Mouse (Mus musculus) stomach, postnatal 0 days (tissue): ENCODE measurements at regions not wholly inside any gene's neighbourhood (a gene's known extent, or its start where the extent isn't known, plus 50 kb on each side); places are given as distances from the start of the nearest gene placed in this dataset.

Experiments
- ATAC-seq: fragments of 200-750 bp; cut with Nextera tagmentation; 2 replicates; pipeline ENCODE4 v1.8.0; 2017; ENCODE audit not compliant: low FRiP score, low TSS enrichment
- DNase-seq: peaks from one replicate; pipeline ENCODE4 v3.0.0-alpha.2; 2016; ENCODE audit warnings: low spot score
- H3K27ac ChIP-seq: fragments of 300-500 bp; sonication (generic); replicated peaks from 2 replicates; pipeline ENCODE4 v1.5.1; 2014; ENCODE audit warnings: mild to moderate bottlenecking, control low read depth
- H3K27me3 ChIP-seq: fragments of 300-500 bp; sonication (generic); 2 replicates; pipeline ENCODE4 v1.6.1; 2014; ENCODE audit warnings: low read length; ENCODE audit not compliant: control insufficient read depth, insufficient read depth
- H3K36me3 ChIP-seq: fragments of 300-500 bp; sonication (generic); 2 replicates; pipeline ENCODE4 v1.6.1; 2014; ENCODE audit warnings: low read length, mixed read lengths; ENCODE audit not compliant: control insufficient read depth, insufficient read depth
- H3K4me1 ChIP-seq: fragments of 300-500 bp; sonication (generic); replicated peaks from 2 replicates; pipeline ENCODE4 v1.6.1; 2014; ENCODE audit warnings: antibody characterized with exemption; ENCODE audit not compliant: control insufficient read depth, insufficient read depth
- H3K4me2 ChIP-seq: fragments of 300-500 bp; sonication (generic); replicated peaks from 2 replicates; pipeline ENCODE4 v1.6.1; 2014; ENCODE audit warnings: low read depth, mild to moderate bottlenecking, control low read depth, moderate library complexity
- H3K4me3 ChIP-seq: fragments of 300-500 bp; sonication (generic); 2 replicates; pipeline ENCODE4 v1.5.1; 2014; ENCODE audit warnings: low read depth, low read length, control low read depth
- H3K9ac ChIP-seq: fragments of 300-500 bp; sonication (generic); 2 replicates; pipeline ENCODE4 v1.6.1; 2014; ENCODE audit warnings: mild to moderate bottlenecking, low read length, control low read depth, mixed read lengths
- H3K9me3 ChIP-seq: fragments of 300-500 bp; sonication (generic); 2 replicates; pipeline ENCODE4 v1.6.1; 2016; ENCODE audit warnings: low read length; ENCODE audit not compliant: control insufficient read depth
- CTCF ChIP-seq: IDR thresholded peaks from 2 replicates; pipeline ENCODE4 v1.5.1; 2016; ENCODE audit warnings: antibody characterized with exemption, low read depth, mild to moderate bottlenecking, moderate library complexity
- EP300 ChIP-seq: optimal IDR thresholded peaks from 2 replicates; pipeline ENCODE3; 2016; ENCODE audit warnings: antibody characterized with exemption
- WGBS: fragments of 180-500 bp; shearing (Covaris S2); extraction: QIAGEN DNeasy Blood & Tissue Kit; methylation state at CpG from one replicate; pipeline ENCODE4 v1.1.7; 2014; 5-methylcytosine and 5-hydroxymethylcytosine counted together

GRCm38 (mm10) chrX:163847651-163848050 lies 61.2 kb upstream of the Ap1s2 start:
- no peak overlapping the region for H3K4me2 ChIP-seq
- no peaks in the 10 kb centered on the region for H3K27me3 ChIP-seq
- H3K36me3 ChIP-seq, result no peaks in the 10 kb centered on the region
- ATAC-seq, result no peak
- H3K4me3 ChIP-seq, result no peak overlapping the region
- 36% methylated on average over 3 of the region's 3 CpGs for WGBS
- no peaks in the 10 kb centered on the region for H3K9me3 ChIP-seq
- H3K9ac ChIP-seq, result no peak overlapping the region
- no peak for DNase-seq
- no peak overlapping the region for H3K27ac ChIP-seq
- no peaks in the 10 kb centered on the region for H3K4me1 ChIP-seq
- no peak for TF ChIP-seq CTCF
- TF ChIP-seq EP300, result no peak

DNA sequence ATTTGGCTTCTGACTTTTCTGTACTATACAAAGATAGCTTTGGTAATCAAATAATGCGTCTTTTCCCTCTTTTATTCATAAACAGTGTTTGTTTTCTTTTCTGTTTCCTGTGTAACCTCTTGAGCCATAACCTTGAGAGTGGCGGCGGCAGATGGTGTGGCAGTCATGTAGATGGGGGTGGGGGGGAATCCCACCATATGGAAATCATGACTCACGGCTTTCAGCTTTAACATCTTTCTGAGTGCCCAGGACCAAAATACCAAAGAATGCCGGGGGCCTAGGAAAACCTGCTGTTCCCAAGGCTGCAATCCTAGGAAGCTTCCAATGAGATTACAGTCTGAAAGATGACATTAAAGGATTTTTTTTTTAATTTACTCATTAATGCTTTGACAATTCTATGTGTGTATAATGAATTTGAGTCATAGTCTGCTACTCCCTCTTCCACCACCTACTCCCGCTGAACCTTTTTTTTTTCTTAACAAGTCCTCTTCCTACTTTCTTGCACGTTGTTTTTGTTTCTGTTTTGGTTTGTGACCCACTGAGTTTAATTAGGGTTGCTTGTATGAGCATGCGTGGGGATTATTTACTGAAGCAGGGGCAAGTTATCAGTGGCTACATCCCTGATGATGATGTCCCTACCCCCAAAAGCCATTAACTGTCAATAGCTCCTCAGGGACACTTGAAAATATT lies 60.2 kb upstream of the Ap1s2 start:
- H3K4me3 ChIP-seq, result no peak overlapping the region
- H3K9ac ChIP-seq, result no peak overlapping the region
- no peaks in the 10 kb centered on the region for H3K36me3 ChIP-seq
- DNase-seq (no peak), ATAC-seq (no peak)
- no peaks in the 10 kb centered on the region for H3K27me3 ChIP-seq
- no peaks in the 10 kb centered on the region for H3K9me3 ChIP-seq
- no peaks in the 10 kb centered on the region for H3K4me1 ChIP-seq
- no peak overlapping the region for H3K27ac ChIP-seq
- 55% methylated on average over 8 of the region's 8 CpGs for WGBS
- no peak overlapping the region for H3K4me2 ChIP-seq
- no peak for TF ChIP-seq CTCF
- TF ChIP-seq EP300, result no peak

GRCm38 (mm10) chrX:163850915-163851599 lies 57.8 kb upstream of the Ap1s2 start:
- DNase-seq (no peak), ATAC-seq (no peak)
- Histone ChIP-seq H3K4me3 (no peak overlapping the region), H3K27ac (no peak overlapping the region), H3K9ac (no peak overlapping the region), H3K4me2 (no peak overlapping the region), H3K4me1 (no peaks in the 10 kb centered on the region), H3K27me3 (no peaks in the 10 kb centered on the region), H3K9me3 (no peaks in the 10 kb centered on the region), H3K36me3 (no peaks in the 10 kb centered on the region)
- 85% methylated on average over 4 of the region's 4 CpGs for WGBS
- TF ChIP-seq CTCF, result no peak
- TF ChIP-seq EP300, result no peak

GRCm38 (mm10) chrX:163858494-163858893 lies 50.3 kb upstream of the Ap1s2 start:
- Histone ChIP-seq H3K4me3 (no peak overlapping the region), H3K27me3 (no peaks in the 10 kb centered on the region), H3K4me2 (no peak overlapping the region), H3K9ac (no peak overlapping the region), H3K4me1 (no peaks in the 10 kb centered on the region), H3K27ac (no peak overlapping the region), H3K36me3 (no peaks in the 10 kb centered on the region), H3K9me3 (no peaks in the 10 kb centered on the region)
- TF ChIP-seq CTCF (no peak), EP300 (no peak)
- WGBS, result 47% methylated on average over 3 of the region's 3 CpGs
- DNase-seq, result no peak
- ATAC-seq, result no peak
